Mouse (Mus musculus) left cerebral cortex, postnatal 4 days (tissue): ENCODE data around the gene Commd1. TPM values are rescaled to one million over a fixed set of nuclear protein-coding genes. Genes with fewer than 3 reads are reported as not detected.

Experiments used
- DNase-seq: peaks from one replicate; pipeline ENCODE4 v3.0.0-alpha.2; 2022
- intact Hi-C: fragments of 180-260 bp; cut with DNase I; formaldehyde crosslinking; loops from one replicate; pipeline ENCODE4 v1.15.1; 2025
- total RNA-seq, 2 experiments: library from RNA; stranded (reverse); gene quantifications; 2 replicates each; pipeline ENCODE4 v1.2.3; 2021

Gene Commd1
- total RNA-seq, 2 experiments from 2014 or later = 60.6 to 68.7 TPM

DNA sequence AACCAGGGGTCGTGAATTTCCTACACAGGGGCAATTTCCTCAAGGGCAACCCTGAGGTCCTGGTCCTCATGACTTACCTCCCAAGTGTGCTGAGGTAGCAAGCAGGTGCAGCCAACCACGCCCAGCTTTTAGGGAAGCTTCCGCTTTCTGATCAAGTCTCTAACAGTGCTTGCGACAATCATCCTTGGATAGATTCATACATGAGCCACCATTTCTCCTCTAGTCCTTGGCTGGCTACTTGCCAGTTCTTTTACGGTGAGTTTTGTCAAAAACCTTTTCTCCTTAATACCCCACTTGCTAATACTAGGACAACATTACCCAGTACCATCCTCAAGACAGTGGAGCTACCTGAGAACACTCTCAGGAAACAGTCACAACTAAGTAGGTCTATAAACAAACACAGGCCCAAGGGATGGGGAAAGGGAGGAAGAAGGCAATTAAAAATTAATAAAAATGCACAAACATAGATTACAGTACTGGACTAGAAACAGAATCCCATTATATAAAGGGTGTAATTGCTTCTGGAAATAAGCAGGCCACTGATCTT, 133.5 kb downstream of the Commd1 start:
- intact Hi-C loops = no loop called here

DNA sequence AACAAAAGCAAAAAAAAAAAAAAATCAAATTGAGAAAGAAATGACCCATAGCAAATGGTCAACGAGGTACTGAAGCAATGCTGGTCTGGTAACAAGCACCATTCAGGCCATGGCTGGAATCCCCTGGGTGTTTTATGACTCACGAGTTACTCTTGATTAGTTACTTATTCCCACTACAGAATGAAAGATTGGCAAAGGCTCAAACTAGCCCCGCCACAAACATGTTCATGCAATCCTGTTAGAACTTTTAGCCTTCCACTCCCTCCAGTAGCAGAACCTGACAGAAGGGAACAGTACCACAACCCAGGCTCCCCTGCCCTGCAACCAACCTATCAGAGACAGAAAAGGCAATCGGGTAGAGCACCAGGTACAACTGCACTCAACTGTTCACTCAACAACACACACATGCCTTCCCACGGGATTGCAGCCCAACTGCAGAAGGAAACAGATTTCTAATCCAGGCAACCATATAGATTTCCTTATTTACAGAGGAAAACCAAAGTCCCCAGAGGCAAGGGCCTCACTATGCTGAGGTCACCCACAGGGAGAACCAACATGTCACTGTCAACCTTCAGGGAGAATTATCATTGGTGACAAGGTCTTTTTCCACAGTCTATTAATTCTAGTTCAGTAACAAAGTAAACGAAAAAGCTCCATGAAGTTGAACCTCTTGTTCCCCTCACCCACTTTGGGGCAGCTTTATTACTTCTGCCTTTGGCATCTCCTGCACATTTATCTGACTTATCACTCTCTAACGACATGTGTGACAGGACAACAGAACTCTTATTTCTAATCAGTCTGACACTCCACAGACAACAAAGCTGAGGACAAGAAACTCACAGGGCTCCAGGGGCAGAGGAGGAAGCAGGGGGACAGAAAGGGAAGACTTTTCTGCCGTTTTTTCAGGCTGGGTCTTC, 134.2 kb downstream of the Commd1 start:
- intact Hi-C loops = no loop called here
- no peak for DNase-seq

More for the DNA sequence above, 133.5 kb downstream of the Commd1 start:
- DNase-seq = no peak

DNA sequence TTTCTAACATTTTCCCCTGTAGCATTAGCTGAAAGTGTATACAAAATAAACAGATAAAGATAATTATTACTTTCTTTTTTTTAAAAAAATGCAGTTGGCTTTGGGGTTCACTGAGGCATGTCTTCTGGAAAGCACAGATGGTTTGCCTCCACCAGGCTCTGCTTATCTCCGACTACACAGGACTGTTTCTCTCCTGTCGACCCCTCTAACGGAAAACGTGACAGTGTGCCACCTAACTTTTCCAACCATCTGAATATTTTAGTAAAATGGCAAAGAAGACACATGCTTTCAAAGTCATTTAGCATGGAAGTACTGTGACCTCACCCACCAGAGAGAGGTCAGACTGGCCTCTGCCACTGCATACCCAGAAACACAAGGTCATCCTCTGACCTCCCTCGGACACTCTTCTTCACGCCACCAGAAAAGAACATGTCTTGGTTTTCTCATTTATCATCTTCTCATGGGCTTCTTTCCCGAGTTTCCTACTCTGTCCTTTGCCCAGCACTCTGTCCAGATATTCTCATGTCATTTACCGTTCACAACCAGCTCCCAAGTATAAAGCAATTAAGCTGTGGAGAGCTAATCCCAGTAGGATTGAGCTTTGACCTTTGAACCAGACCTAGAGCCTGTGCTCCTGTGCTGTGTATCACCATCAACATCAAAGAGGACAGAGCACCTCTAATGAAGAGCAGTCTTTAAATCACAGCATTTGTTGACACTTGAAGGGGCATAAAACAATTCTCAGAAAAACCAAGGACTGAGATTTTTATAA, 135.0 kb downstream of the Commd1 start:
- no peak for DNase-seq
- intact Hi-C loops = no loop called here

Other genes with a start within 250 kb of the Commd1 start
- 1 to 10 TPM; 4.1 to 4.3 TPM for gene B3gnt2, start 121.4 kb downstream of the Commd1 start, total RNA-seq
- 10 to 100 TPM; 28.8 to 33.1 TPM for gene Zrsr1, start 10.4 kb downstream of the Commd1 start, total RNA-seq
- 1 to 10 TPM; 2.2 to 2.9 TPM for gene Gm28048, start 292 bp downstream of the Commd1 start, total RNA-seq
- 100 to 1,000 TPM; 194 to 197 TPM for gene Cct4, start 8.1 kb upstream of the Commd1 start, total RNA-seq
- gene Fam161a, start 25.1 kb upstream of the Commd1 start, total RNA-seq = 1 to 10 TPM; 3.9 to 4.3 TPM